Mouse (Mus musculus): ENCODE data around the gene Abca1. TPM values are rescaled to one million over a fixed set of nuclear protein-coding genes. Genes with fewer than 3 reads are reported as not detected.

The Abca1 gene
- polyA plus RNA-seq, 1 experiment from 2014 or later, result 5.9 TPM

DNA sequence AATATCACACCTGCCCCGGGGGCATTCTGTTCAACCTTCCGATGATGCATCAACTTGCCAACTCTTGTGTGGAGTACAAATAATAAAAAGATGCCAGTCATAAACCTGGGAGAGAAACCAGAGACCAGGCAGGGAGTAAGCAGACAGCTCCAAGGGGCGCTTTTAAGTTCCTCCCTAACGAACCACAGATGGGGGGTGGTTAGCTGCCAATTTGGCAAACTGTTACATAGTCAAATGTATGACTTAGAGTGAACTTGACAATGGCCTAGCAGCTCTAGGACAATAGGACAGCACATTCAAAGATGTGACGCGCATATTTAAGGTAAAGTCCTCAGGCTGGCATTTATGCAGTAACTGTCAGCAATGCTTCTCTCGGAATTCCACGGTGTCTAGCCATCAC lies 18.0 kb upstream of the Abca1 start:
- H3K27me3 ChIP-seq, result no peaks in the 10 kb centered on the region
- 84% methylated on average over 8 of the region's 8 CpGs for WGBS
- H3K27ac ChIP-seq, result no peak overlapping the region
- H3K36me3 ChIP-seq (replicated peaks), result no peaks in the 10 kb centered on the region
- no peak overlapping the region for H3K4me3 ChIP-seq (replicated peaks)
- H3K9ac ChIP-seq, result no peak overlapping the region
- no peaks in the 10 kb centered on the region for H3K9me3 ChIP-seq
- no peaks in the 10 kb centered on the region for H3K4me1 ChIP-seq
- ATAC-seq (ENCODE audit: low FRiP score), result no peak
- no peak overlapping the region for H3K4me2 ChIP-seq

DNA sequence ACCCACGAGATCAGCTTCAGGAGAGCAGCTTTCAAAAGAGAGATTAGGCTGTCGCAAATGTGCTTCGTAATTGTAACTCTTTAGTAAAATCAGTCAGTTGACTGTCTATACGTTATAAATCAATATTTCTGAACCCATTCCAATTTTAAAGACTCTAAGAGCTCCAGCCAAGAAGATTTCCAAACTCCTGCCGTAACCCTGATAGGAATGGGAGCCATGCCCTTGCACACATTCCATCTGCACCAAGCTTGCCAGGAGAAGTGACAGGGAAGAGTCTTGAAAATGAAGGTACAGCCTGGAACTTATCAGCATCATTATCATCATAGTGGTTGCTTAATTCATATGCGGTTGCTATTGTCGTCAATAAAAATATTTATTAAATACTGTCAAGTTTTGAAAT lies 15.2 kb upstream of the Abca1 start:
- no peak overlapping the region for H3K9ac ChIP-seq
- no peaks in the 10 kb centered on the region for H3K4me1 ChIP-seq
- no peak overlapping the region for H3K4me2 ChIP-seq
- H3K27me3 ChIP-seq, result no peaks in the 10 kb centered on the region
- ATAC-seq (ENCODE audit: low FRiP score), result no peak
- WGBS, result 88% methylated on average over 7 of the region's 7 CpGs
- H3K27ac ChIP-seq, result no peak overlapping the region
- H3K9me3 ChIP-seq, result no peaks in the 10 kb centered on the region
- H3K4me3 ChIP-seq (replicated peaks), result no peak overlapping the region
- no peaks in the 10 kb centered on the region for H3K36me3 ChIP-seq (replicated peaks)

DNA sequence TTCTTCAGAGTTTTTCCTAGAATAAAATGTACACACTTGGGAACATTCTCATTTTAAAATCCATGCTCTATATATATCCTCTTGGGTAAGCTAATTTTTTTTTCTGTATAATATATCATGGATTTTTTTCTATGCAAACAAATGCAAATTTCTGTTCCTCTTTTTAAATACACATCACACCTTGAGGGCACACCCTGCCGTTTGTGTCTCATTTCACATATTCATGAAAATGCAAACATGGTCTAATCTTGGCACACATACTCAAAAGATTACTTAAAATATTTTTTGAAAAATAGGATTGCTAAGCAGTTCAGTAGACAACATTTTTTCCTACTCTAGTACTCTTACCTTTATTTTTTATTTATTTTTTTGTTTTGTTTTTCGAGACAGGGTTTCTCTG lies 10.7 kb upstream of the Abca1 start:
- no peaks in the 10 kb centered on the region for H3K27me3 ChIP-seq
- no peaks in the 10 kb centered on the region for H3K36me3 ChIP-seq (replicated peaks)
- WGBS, result 78% methylated on average over 2 of the region's 2 CpGs
- H3K27ac ChIP-seq, result no peak overlapping the region
- no peaks in the 10 kb centered on the region for H3K4me1 ChIP-seq
- no peak for ATAC-seq (ENCODE audit: low FRiP score)
- H3K4me3 ChIP-seq (replicated peaks), result no peak overlapping the region
- H3K9ac ChIP-seq, result no peak overlapping the region
- H3K4me2 ChIP-seq, result no peak overlapping the region
- H3K9me3 ChIP-seq, result no peaks in the 10 kb centered on the region

GRCm38 (mm10) chr4:53165231-53165630 lies 5.5 kb upstream of the Abca1 start:
- Histone ChIP-seq H3K9me3 (no peaks in the 10 kb centered on the region), H3K27ac (no peak overlapping the region), H3K4me1 (peaks cover 1% of the 10 kb centered on the region), H3K36me3 (replicated peaks) (no peaks in the 10 kb centered on the region), H3K9ac (no peak overlapping the region), H3K4me3 (replicated peaks) (no peak overlapping the region), H3K27me3 (0 out of 2 replicates have a peak, but pooled peaks cover 15% of the 10 kb centered on the region), H3K4me2 (no peak overlapping the region)
- no peak for ATAC-seq (ENCODE audit: low FRiP score)
- WGBS, result 72% methylated on average over 9 of the region's 25 CpGs

DNA sequence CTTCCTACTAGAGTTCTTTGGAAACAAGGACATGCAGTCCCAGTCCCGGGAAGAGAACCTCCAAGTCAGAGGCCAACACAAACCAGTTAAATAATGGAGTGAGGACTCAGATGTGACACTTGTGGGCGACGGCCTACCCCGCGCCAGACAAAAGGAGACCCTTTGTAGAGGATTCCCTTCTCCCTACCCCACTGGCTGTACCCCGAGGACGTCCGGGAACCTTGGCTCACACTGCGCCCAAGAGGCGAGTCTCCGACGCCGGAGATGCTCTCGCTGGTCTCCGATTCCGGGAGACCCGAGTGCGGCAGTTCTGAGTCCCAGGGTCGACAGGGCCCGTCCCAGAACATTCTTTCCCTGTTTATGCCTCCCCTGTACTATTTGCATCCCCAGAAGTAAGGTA lies 519 bp downstream of the Abca1 start:
- peak overlapping the region; percentile 63 for H3K4me3 ChIP-seq (replicated peaks)
- 0% methylated on average over 20 of the region's 20 CpGs for WGBS
- ATAC-seq (ENCODE audit: low FRiP score), result peak; percentile 21; the same call in 1 of the 2 replicates
- peak overlapping the region; percentile 25; the same call in 1 of the 2 replicates for H3K27ac ChIP-seq
- no peaks in the 10 kb centered on the region for H3K9me3 ChIP-seq
- H3K4me2 ChIP-seq, result peak overlapping the region; percentile 87
- H3K27me3 ChIP-seq, result 0 out of 2 replicates have a peak, but pooled peaks cover 21% of the 10 kb centered on the region
- peaks cover 16% of the 10 kb centered on the region for H3K4me1 ChIP-seq
- H3K36me3 ChIP-seq (replicated peaks), result no peaks in the 10 kb centered on the region
- H3K9ac ChIP-seq, result peak overlapping the region; percentile 60

DNA sequence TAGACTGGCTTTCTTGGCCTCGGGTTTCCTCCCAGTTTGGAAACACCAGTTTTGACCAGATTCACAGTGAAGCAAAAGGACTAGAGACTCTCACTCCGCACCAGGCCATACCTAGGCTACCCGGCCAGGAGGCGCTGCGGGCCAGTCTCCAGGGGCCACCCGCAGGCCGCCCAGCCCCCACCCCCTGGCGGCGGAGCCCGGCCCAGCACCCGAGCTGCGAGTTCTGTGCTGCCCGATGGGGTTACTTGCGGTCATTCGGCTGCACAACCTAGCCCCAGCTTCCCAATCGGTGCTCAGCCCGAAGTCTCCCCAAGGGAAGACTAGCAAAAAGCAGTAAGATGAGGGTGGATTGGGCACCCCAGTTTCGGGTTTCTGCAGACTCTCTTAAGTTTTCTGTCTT lies 1.1 kb downstream of the Abca1 start:
- Histone ChIP-seq H3K4me2 (peak overlapping the region; percentile 87), H3K4me3 (replicated peaks) (peak overlapping the region; percentile 63), H3K9ac (peak overlapping the region; percentile 60), H3K36me3 (replicated peaks) (no peaks in the 10 kb centered on the region), H3K9me3 (no peaks in the 10 kb centered on the region), H3K27ac (no peak overlapping the region; the same call in 1 of the 2 replicates), H3K27me3 (0 out of 2 replicates have a peak, but pooled peaks cover 21% of the 10 kb centered on the region), H3K4me1 (peaks cover 16% of the 10 kb centered on the region)
- peak; percentile 59; the same call in 1 of the 2 replicates for ATAC-seq (ENCODE audit: low FRiP score)
- WGBS, result under 1% methylated on average over 18 of the region's 18 CpGs

- H3K4me2 ChIP-seq, result no peak overlapping the region
- no peaks in the 10 kb centered on the region for H3K36me3 ChIP-seq (replicated peaks)
- no peak overlapping the region for H3K27ac ChIP-seq
- H3K4me3 ChIP-seq (replicated peaks), result no peak overlapping the region
- H3K27me3 ChIP-seq, result 0 out of 2 replicates have a peak, but pooled peaks cover 9% of the 10 kb centered on the region
- peaks cover 29% of the 10 kb centered on the region for H3K4me1 ChIP-seq
- H3K9me3 ChIP-seq, result no peaks in the 10 kb centered on the region
- no peak for ATAC-seq (ENCODE audit: low FRiP score)
- 85% methylated on average over 11 of the region's 11 CpGs for WGBS
- no peak overlapping the region for H3K9ac ChIP-seq
These were observed 4.2 kb downstream of the Abca1 start for GRCm38 (mm10) chr4:53155471-53155870.

DNA sequence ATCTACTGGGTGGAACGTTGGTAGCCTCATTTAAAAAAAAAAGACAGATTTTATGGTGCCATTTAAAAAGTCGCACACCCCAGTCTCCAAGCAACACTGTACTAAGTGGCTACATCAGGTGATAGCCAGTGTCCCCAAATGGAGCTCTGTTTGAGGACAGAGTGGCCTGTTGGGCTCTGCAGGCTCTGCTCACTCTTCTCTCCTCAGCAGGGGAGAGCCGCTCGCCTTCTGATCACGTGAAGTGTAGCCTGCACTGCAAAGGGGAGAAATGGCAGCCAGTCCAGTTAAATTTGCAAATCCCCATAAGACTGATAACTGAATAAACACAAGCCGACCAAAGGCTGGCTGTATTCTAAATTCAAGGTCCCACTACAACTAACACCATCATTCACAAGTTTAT lies 6.0 kb downstream of the Abca1 start:
- 52% methylated on average over 6 of the region's 6 CpGs for WGBS
- H3K27me3 ChIP-seq, result 0 out of 2 replicates have a peak, but pooled peaks cover 2% of the 10 kb centered on the region
- no peak for ATAC-seq (ENCODE audit: low FRiP score)

GRCm38 (mm10) chr4:53153061-53153460 lies 6.6 kb downstream of the Abca1 start:
- Histone ChIP-seq H3K9me3 (no peaks in the 10 kb centered on the region), H3K4me2 (no peak overlapping the region), H3K27ac (no peak overlapping the region), H3K4me1 (peaks cover 16% of the 10 kb centered on the region), H3K9ac (no peak overlapping the region), H3K27me3 (no peaks in the 10 kb centered on the region), H3K4me3 (replicated peaks) (no peak overlapping the region), H3K36me3 (replicated peaks) (no peaks in the 10 kb centered on the region)
- WGBS, result 67% methylated on average over 4 of the region's 4 CpGs
- no peak for ATAC-seq (ENCODE audit: low FRiP score)

More for the DNA sequence above, 6.0 kb downstream of the Abca1 start:
- no peaks in the 10 kb centered on the region for H3K9me3 ChIP-seq
- no peak overlapping the region for H3K27ac ChIP-seq
- no peak overlapping the region for H3K4me2 ChIP-seq
- peaks cover 19% of the 10 kb centered on the region for H3K4me1 ChIP-seq
- H3K36me3 ChIP-seq (replicated peaks), result no peaks in the 10 kb centered on the region
- no peak overlapping the region for H3K4me3 ChIP-seq (replicated peaks)
- no peak overlapping the region for H3K9ac ChIP-seq

- 19% methylated on average over 4 of the region's 5 CpGs for WGBS
These were observed 7.0 kb downstream of the Abca1 start for GRCm38 (mm10) chr4:53152655-53153054.

GRCm38 (mm10) chr4:53150516-53150915 lies 9.2 kb downstream of the Abca1 start:
- no peak overlapping the region for H3K9ac ChIP-seq
- H3K9me3 ChIP-seq, result no peaks in the 10 kb centered on the region
- no peaks in the 10 kb centered on the region for H3K36me3 ChIP-seq (replicated peaks)
- H3K27ac ChIP-seq, result no peak overlapping the region
- no peak overlapping the region for H3K4me3 ChIP-seq (replicated peaks)
- peaks cover 26% of the 10 kb centered on the region for H3K4me1 ChIP-seq
- H3K27me3 ChIP-seq, result no peaks in the 10 kb centered on the region
- no peak overlapping the region for H3K4me2 ChIP-seq
- WGBS, result 70% methylated on average over 8 of the region's 8 CpGs
- ATAC-seq (ENCODE audit: low FRiP score), result no peak

More at GRCm38 (mm10) chr4:53152655-53153054, 7.0 kb downstream of the Abca1 start:
- Histone ChIP-seq H3K9ac (no peak overlapping the region), H3K4me1 (peaks cover 17% of the 10 kb centered on the region), H3K4me2 (no peak overlapping the region), H3K27me3 (no peaks in the 10 kb centered on the region), H3K4me3 (replicated peaks) (no peak overlapping the region), H3K27ac (no peak overlapping the region), H3K9me3 (no peaks in the 10 kb centered on the region), H3K36me3 (replicated peaks) (no peaks in the 10 kb centered on the region)
- ATAC-seq (ENCODE audit: low FRiP score), result no peak

- Histone ChIP-seq H3K27me3 (no peaks in the 10 kb centered on the region), H3K4me3 (replicated peaks) (no peak overlapping the region), H3K4me1 (peaks cover 26% of the 10 kb centered on the region), H3K9ac (no peak overlapping the region), H3K36me3 (replicated peaks) (no peaks in the 10 kb centered on the region), H3K4me2 (no peak overlapping the region), H3K9me3 (no peaks in the 10 kb centered on the region), H3K27ac (no peak overlapping the region)
- 92% methylated on average over 4 of the region's 5 CpGs for WGBS
- no peak for ATAC-seq (ENCODE audit: low FRiP score)
These were observed 10.1 kb downstream of the Abca1 start for GRCm38 (mm10) chr4:53149644-53150043.

GRCm38 (mm10) chr4:53148817-53149216 lies 10.9 kb downstream of the Abca1 start:
- Histone ChIP-seq H3K9ac (no peak overlapping the region), H3K4me3 (replicated peaks) (no peak overlapping the region), H3K9me3 (no peaks in the 10 kb centered on the region), H3K27ac (no peak overlapping the region), H3K27me3 (no peaks in the 10 kb centered on the region), H3K4me2 (no peak overlapping the region), H3K4me1 (peaks cover 26% of the 10 kb centered on the region), H3K36me3 (replicated peaks) (no peaks in the 10 kb centered on the region)
- WGBS, result 83% methylated on average over 2 of the region's 2 CpGs
- ATAC-seq (ENCODE audit: low FRiP score), result no peak
